Mouse (Mus musculus): ENCODE data around the gene 5730522E02Rik. TPM values are rescaled to one million over a fixed set of nuclear protein-coding genes. Genes with fewer than 3 reads are reported as not detected.

Gene 5730522E02Rik
- total RNA-seq, 2 experiments from 2014 or later: 0.72 to 1.1 TPM

DNA sequence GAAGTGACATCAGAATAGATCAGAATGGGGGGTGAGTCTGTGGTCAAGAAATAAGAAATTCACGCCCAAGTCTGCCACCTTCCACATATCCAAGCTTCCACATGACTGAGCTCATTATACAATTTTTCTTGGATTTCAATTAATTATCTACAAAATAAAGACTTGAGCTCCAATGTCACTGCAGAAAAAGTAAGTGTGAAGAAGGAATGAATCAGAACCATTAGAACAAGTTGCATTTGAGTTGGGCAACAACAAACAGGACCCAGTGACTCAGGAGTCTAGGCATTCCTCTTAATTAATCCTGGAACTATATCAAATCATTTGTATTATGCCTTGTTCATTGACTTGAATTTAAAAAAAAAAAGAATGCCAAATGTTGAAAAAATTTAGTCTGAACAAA, 422.9 kb downstream of the 5730522E02Rik start:
- no peak for DNase-seq

DNA sequence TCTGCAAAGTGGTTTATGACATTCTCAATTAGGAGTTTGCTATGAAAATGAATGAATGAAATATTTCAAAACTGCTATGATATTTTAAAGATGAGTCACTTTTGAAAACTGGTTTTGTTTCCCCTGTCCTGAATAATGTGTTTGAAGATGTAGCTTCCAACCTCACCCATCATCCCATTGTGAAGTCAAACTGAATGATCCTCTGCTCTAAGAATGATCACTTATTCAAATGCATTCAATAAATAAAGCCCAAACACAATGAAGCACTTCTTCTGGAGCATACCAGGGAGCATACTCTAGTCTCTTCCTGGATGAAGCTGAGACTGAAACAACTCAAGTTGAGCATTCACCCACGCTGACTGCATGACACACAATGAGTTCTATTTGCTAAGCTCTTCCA, 438.3 kb downstream of the 5730522E02Rik start:
- no peak for DNase-seq

DNA sequence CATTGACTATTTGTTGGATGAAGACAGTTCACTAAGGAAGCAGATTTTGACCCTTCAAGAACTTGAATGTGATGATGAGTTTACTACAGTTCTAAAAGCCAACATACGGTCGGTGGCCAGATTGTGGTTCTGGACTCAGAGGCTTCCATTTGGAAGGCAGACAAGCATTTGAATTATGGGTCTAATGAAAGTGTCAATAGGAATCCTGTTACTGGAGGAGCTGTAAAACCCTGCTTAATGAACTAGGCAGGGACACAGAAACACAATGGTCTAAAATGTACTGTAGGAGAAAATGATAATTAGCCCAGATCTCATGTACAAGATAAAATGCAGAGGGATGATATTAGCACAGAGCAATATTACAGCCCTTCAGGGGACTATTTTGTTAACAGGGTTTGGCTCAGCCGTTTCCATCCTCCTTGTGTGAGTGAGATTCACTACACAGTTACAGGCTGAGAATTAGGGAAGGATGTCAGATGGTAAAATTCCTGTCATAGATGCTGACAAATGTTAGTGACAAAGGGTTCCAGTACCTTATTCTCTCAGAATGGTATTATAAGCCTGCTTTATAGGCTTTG, 439.5 kb downstream of the 5730522E02Rik start:
- no peak for DNase-seq

DNA sequence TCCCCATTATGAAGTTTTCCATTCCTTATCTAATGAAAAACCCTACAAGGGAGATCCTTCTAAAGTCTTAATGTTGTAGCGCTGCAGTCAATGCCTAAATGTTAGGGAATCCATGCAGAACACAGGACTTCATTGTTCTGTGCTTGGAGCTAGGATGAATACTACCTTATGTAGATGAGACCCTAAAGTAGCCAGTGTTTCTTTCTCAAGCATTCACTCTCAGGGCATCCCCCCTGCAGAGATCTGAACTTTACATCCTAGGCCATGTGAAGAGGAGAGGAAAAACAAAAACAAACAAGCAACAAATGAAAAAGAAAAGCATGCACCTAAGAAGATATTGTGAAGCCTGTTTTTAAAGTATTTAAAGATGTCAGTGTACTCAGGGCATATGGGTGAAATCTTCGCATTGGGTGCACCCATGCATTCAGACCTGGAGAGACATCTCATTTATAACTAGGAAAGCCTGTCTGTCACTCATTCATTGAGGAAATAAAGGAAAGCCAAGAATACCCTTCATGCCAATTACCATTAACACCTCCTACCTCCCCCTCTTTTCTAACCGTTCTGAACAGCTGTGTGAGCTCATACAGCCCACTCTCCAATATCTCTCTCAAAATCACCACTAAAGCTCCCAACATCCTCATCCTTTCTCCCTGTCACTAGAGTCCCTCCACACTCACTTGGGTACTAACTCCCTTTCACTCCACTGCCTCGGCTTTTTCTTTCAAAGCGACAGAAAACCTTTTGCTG, 442.8 kb downstream of the 5730522E02Rik start:
- DNase-seq: no peak

DNA sequence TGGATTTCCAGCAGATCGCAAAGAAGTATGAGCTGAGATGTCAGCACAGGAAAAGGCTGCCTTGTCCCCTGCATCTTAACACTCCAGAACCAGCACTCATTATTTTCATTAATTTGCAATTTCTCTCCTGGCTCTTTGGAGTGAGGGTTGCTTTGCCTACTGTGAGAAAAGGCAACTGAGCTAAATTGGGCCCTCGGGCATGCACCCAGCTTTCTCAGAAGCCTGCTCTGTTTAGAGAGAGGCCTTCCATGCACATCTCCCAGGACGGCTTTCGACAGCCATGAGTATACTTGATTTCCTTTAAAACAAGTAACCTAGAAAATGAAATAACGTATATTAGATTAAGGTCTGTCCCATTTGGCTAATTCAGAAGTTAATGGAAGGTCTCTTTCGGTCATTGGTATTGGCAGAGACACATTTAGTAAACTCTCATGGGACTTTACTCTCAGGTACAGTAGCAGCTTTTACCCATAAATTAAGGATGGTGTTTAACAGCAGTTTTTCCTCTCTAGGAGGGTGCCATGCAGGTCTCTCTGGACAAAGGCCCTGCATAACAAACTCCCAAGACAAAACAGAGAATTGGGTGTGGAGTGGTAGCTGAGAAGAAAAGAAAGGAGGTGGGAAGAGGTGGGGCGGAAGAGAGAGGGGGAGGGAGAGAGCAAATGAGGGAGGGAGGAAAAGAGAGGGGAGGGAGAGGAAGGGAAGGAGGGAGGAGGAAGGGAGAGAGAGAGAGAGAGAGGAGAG, 457.2 kb downstream of the 5730522E02Rik start:
- DNase-seq: no peak

DNA sequence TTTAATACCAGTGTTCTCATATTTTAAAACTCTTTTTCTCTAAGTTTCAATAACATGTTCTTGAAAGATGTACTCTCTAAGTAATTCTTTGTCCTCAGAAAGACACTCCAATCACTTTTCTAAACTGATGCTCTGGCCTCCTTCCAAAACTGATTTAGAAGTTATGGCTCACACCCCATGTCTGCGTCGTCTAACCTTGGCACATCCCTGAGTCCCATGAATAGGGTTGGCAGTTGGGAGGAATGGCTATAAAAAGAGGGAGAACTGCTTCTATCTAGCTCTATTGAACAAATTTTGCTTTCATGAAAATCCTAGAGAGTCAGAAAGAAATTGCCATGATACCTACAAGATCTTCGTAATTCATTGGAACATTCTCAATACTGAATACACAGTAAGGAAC, 458.1 kb downstream of the 5730522E02Rik start:
- no peak for DNase-seq

DNA sequence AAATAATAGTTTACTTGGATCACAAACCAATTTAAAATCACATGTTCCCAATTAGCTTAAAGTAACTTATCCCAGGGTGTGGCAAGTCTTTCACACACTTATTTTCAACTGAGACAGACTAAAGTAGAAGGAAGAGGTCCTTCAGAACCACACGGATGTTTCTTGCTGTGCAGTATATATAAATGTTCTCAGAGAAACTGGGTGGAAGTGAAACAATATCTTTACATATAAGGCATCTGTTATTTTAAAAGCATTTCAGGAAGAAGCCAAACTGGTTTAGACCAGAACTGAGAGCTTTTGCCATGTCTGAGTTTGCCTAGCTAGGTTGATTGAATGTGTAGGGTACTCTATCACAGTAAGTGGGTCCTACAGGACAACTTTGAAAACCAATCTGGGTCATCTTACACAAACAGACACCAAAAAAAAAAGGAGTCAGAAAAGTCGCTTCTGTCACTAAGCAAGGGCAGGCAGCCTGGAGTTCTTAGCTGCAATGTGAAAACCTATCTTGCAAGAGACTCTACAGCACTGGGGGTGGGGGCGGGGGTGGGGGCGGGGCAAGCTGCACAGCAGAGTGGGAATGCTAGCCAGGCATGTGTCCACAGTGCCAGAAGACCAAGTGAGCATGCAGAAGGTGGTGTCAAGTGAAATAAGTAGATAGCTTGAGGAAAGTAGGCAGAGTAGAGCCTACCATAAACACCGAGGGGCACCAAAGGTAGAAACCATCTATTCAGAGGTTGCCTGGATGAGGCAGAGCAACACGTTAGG, 463.3 kb downstream of the 5730522E02Rik start:
- DNase-seq: no peak

DNA sequence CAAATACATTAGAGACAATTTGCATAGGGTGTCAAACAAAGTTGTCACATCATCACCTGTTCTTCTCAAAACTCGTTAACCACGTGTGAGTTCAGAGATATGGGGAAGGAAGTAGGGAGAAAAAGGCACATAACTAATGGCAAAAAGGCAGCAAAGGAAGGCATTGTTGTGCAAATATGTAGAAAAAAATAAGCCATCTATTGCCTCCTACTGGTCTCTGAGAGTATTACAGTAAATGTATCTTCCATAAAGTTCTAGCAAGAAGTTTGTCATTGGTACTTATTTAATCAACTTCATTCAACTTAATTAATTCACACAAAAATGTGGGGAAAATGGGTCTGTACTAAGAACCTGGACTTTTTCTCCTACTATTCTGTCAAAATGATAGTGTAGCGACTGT, 466.9 kb downstream of the 5730522E02Rik start:
- DNase-seq: no peak

DNA sequence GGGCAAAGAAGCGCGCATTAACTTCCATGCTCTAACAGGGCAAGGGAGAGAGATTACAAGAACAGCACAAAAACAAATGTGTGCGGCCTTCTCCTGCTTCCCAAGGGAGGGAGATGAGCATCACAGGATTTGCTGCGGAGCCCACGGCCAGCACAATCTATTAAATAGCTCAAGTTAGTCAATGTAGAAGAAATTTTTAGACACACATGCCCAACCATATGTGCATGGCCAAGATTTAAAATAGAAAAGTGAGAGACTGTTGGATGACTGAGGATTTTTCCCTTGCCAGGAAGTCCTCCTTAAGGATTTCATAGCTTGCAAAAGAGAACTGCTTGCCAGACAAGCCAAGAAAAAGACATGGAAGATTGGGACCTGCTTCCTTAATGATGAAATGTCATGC, 473.3 kb downstream of the 5730522E02Rik start:
- DNase-seq: no peak

DNA sequence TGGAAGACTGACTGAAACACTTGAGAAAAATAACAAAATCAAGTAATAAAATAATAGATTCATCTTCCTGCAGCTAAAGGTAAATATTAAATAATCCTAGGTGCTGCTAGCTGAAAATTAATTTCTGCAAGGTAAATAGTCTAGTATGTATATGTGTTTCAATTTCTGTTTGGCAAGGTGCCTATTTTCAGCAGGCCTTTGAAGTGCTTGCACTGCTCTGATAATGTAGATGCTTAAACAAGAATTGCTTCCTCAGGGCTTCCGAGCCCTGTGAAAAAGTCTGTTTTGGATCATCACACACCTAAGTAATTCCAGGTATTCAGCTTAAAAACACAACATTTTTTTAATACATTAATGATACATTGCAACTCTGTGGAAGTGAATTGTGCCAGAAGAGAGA, 481.1 kb downstream of the 5730522E02Rik start:
- no peak for DNase-seq

DNA sequence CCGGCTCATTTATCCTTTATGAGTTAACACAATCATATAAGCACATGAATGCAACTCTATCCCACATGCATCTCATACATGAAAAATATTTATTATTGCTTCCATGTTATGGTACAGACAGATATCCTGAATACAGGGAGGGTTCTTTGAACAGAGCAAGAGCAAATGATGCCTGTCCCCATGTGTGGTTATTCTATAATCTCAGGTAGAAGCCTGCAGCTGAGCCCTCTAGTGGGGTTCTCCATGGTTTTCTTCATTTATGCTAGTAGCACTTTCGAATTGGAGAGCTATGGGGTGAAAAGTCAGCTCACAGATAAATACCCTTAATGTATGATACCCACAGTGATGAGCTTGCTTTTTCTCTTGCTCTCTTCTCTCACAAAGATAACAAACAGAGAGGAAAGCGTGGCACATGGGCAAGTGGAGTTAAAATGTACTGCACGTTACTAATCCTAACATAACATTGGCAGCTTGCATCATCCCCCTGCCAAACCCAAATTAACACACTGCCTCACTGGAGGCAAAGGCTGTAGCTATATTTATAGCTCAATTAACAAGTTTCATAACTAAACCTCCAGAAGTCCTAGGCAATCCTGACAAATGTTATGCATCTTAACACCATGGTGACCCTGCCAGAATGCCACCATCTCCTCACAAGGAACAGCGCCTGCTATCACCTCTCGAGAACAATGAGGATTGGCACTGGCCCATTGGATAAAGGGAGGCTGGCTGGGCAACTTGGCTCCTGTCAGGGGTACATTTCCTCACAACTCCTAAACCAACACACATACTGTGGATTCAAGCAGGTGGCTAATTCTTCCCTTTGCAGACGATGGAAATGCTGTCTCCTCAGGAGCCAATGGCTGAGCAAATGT, 494.9 kb downstream of the 5730522E02Rik start:
- DNase-seq: no peak

DNA sequence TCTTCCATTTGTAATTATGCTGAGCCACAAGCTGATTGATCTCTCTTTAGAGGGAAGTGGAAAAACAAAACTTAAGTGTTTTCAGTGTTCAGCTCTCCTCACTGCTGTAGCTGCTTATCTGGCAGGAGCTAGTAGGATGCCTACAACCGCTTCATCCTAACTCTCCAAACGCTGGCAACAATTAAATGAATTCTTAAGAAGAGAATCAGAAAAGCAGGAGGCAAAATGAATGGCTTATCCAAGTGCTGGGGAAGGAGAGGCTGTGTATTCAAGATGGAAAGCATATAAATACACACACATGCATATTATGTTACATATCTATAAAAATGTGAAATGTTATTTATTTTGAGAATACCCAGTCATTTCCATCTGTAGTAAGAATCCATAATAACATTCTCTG, 500.0 kb downstream of the 5730522E02Rik start:
- no peak for DNase-seq

DNA sequence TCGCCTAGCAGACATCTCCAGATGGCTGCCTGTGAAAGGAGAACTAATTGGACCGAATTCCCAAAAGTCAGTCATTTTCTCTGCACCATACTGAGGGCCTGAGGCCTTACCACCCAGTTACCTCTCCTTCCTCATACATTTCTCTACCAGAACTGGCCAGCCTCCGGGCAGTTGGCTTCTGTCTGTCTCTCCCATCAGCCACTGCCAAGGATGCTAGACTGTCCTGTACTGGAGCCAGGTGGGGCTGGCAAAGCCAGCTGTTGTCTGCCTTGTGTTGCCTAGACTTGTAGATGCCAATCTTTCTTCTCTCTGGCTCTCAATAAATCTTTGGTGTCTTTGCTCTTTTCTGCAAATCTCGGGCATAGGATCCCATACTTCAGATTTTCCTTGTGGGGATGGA, 500.7 kb downstream of the 5730522E02Rik start:
- DNase-seq: no peak

DNA sequence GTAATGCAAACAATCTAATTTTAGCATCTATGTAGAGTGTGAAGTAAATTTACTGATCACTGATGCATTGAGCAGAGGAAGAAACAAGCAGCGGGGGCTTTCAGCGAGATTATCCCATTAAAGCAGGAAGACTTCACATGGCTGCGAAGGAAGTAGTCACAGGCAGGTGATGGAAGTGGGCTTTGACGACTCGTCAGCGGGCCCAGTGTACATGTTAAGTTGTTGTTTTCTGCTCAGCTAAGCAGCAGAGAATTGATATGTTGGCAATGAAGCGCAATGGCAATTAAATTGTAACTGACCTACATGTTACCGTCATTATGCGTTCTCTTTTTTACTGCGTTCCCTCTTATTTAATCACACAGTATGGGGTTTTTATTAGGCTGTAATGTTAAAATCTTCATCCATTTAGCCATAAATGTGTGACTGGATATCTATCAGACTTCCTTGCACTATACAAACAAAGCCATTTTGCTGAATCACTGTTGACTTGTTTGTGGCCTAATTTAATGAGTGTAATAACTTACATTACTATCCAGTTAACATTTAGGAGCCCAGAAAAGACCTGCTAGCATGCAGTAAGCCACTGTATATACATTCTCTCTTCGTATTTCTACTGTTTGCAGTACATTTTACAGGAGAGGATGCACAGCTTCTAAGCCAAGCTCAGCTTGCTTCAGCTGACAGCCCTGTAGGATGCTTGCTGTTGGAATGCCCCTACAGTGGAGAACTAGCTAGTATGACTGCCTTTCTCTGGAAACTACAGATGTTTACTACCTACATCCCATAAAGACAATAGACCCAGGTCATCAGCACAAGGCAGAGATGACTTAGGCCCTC, 506.0 kb downstream of the 5730522E02Rik start:
- DNase-seq: no peak

DNA sequence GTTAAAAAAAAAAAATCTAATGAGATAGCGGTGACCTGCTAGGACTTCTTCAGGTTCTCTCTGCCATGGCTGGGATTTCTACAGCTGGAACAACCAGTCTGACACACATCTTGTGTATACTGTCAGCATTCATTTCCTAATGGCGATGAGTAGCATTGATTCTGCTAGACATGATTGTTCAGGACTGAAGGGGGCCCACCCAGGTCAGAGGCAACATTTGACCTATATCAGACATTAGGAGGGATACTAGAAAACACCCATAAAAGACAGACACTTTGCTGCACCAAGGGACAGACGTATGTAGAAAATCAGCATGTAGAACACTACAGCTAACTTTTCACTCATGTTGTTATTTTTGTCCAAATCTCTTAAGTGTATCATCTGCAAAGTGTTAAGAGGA, 507.8 kb downstream of the 5730522E02Rik start:
- no peak for DNase-seq

DNA sequence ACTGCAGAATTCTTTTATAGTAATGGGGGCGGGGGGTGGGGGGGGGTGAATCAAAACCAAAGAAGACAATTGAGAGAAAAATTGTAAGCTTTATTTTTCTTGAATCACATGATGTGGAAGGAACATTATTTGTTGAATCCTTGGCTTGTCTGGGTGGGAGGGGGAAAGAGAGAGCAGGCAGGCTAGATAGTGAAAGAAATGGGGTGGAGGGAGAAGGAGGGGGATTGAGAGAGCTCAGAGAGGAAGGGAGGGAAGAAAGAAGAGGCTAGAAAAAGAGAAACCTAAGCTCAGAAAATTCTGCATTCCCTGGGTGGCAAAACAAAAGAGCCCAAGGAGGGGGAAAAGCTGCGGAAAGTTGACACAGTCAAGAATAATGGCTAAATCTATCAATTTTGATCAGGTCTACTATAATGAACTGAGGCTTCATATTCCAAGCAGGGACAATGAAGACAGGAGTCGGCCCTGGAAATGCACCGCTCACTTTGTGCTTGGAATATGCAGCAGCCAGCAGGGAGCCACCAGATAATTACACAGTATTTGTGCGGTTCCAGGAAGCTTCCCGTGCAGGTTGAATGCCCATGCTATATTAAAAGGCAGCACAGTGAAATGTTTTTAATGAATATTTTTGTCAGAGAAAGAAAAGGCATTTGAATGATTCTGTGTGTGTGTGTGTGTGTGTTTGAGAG, 512.9 kb downstream of the 5730522E02Rik start:
- DNase-seq: no peak

DNA sequence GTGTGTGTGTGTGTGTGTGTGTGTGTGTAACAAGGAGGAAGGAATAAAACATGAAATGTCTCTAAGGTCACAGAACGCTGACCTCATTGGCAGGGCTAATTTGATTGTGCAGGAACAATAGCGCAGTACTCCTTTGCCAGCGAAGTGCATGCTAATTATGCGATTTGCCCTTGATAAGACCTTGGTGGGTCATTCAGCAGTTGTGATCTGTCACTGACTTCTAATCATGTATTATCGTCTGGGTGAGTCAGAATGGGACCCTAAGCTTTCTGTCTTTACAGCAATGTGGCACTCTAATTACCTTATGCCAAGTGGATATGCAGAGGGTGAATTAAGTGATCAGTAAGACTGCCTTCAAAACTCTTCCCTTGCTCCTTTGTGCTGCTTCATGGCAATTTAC, 514.4 kb downstream of the 5730522E02Rik start:
- no peak for DNase-seq

DNA sequence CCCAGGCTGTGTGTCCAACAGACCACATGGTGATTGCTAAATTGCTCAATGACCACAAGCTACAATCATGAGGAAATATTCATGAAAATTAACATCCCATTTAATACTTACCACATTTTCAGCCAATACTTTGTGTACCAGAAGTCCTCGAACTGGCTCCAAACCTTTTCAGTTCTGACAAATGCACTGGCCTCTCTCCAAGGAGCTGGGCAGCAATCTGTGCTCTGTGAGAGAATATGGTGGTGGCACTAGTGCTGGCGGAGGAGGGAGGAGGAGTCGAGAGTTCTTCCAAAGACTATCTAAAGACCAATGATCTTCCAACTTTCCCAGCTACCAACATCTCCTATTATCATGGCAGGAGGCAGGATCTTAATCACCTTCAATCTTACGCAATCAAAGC, 525.8 kb downstream of the 5730522E02Rik start:
- peak; percentile 2 for DNase-seq

DNA sequence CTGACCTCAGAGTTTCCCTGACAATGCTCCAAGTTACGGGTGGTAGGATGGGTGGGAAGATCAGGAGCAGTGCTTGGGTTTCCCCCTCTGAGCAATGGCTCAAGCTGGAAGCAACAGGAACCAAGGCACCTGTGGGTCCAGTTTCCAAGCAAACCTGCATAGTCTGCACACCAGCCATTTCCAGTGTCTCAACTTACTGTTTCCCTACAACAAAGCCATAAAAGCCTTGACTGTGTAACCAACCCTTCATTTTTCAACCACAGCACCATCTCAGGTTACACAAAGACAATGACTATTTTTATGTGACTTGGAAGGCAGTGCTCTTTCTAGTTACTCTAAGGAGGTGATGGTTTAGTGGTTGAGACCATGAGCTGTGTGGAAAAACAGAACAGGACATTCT, 530.7 kb downstream of the 5730522E02Rik start:
- DNase-seq: no peak

DNA sequence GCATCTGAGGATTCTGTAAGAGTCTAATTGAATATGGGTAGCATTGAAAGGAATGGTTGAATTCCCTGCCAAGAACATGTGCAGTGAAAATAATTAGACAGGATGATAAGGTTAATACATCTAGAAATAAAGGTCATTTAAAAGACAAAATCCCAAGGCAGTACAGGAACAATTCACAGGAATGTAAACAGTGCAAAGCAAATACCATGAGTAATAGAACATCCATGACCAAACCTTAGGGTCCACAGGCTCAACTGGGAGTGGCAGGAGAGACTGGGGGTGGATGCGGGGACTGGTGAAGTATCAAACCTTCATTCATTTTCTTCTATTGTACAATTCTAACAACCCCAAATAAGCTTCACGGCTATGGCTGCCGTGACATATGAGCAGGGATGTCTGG, 536.4 kb downstream of the 5730522E02Rik start:
- no peak for DNase-seq

All from adrenal gland, postnatal 10 days (tissue).